Mouse (Mus musculus): ENCODE measurements around the gene Cox17. TPM values are rescaled to one million over a fixed set of nuclear protein-coding genes. Genes with fewer than 3 reads are reported as not detected.

Cox17 gene
- polyA plus RNA-seq, 1 experiment from 2014 or later, result 305 TPM

DNA sequence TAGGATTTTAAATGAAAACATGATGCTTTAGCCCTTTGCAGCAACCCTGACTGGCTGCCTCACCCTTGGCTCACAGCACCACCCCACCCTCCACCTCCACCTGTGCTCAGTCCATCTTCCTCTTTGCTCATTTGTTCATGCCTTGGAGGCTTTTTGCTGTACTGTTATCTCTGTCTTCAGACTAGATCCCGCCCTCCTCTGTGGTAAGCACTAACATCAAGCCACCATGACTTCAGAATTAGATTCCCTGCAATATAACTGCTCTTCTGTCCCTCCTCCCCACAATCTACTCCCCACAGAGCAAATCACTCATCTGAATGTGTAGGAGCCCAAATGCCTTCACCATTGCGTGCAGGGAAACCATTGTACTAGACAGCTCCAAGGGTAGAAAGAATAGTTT is 36.9 kb downstream of the Cox17 start:
- Histone ChIP-seq H3K4me2 (ENCODE audit: low read length) (no peak overlapping the region), H3K9ac (ENCODE audit: low read depth, low read length) (no peak overlapping the region), H3K4me1 (replicated peaks; ENCODE audit: insufficient read depth, low read length) (no peaks in the 10 kb centered on the region), H3K36me3 (ENCODE audit: insufficient read depth, low read length) (no peaks in the 10 kb centered on the region), H3K4me3 (replicated peaks; ENCODE audit: low read depth, low read length) (no peak overlapping the region), H3K27ac (no peak overlapping the region), H3K27me3 (ENCODE audit: insufficient read depth, low read length) (no peaks in the 10 kb centered on the region), H3K9me3 (replicated peaks; ENCODE audit: low read length) (no peaks in the 10 kb centered on the region)
- ATAC-seq (replicated peaks; ENCODE audit: low FRiP score, low read depth) (no peak), DNase-seq (ENCODE audit: low spot score) (no peak)
- TF ChIP-seq CTCF (IDR thresholded peaks at IDR 0.05; ENCODE audit: low read depth), result no peak
- 87% methylated on average over 2 of the region's 2 CpGs for WGBS

DNA sequence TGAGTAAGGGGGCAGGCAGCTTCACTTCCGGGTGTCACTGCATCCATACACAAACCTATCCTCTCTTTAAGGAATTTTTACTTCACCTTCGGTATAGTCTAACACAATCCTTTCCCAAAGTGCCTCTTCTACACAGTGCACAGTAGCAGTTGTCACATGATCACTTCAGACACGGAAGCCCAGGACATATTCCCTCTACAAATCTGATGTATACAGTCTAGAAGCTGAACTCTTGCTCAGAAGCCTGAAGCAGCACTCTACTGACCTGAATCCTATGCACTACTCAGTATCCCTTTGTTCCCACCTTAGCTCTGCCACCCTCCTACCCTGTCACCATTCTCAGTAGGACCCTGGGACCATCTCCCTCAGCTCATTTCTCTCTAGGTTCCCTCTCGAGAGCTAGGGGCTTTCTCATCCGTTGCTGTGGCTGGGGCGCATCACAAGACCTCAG is 38.4 kb downstream of the Cox17 start:
- Histone ChIP-seq H3K9ac (ENCODE audit: low read depth, low read length) (no peak overlapping the region), H3K9me3 (replicated peaks; ENCODE audit: low read length) (no peaks in the 10 kb centered on the region), H3K27me3 (ENCODE audit: insufficient read depth, low read length) (no peaks in the 10 kb centered on the region), H3K36me3 (ENCODE audit: insufficient read depth, low read length) (no peaks in the 10 kb centered on the region), H3K27ac (no peak overlapping the region), H3K4me1 (replicated peaks; ENCODE audit: insufficient read depth, low read length) (no peaks in the 10 kb centered on the region), H3K4me2 (ENCODE audit: low read length) (no peak overlapping the region), H3K4me3 (replicated peaks; ENCODE audit: low read depth, low read length) (no peak overlapping the region)
- DNase-seq (ENCODE audit: low spot score) (no peak), ATAC-seq (replicated peaks; ENCODE audit: low FRiP score, low read depth) (no peak)
- 85% methylated on average over 6 of the region's 6 CpGs for WGBS
- TF ChIP-seq CTCF (IDR thresholded peaks at IDR 0.05; ENCODE audit: low read depth), result no peak

DNA sequence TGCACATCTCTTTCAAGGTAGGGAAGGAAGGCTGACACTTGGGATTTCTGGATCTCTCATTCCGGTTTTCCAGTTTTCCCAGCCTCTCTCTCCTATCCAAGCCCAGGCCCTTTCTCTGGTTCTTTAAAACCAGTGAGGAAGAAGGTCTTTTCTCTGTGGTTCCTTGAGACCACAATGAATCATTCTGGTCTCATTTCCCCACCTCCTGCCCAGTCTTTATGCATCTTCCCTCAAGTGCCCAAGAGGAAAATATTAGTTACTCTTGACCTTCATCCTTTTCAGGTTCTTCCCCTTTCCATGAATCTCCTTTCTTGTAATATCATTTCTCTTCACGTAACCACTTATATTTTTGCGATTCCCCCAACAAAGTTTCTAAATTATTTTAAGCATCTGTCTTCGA is 38.9 kb downstream of the Cox17 start:
- Histone ChIP-seq H3K9ac (ENCODE audit: low read depth, low read length) (no peak overlapping the region), H3K27me3 (ENCODE audit: insufficient read depth, low read length) (no peaks in the 10 kb centered on the region), H3K4me1 (replicated peaks; ENCODE audit: insufficient read depth, low read length) (no peaks in the 10 kb centered on the region), H3K27ac (no peak overlapping the region), H3K9me3 (replicated peaks; ENCODE audit: low read length) (no peaks in the 10 kb centered on the region), H3K4me2 (ENCODE audit: low read length) (no peak overlapping the region), H3K4me3 (replicated peaks; ENCODE audit: low read depth, low read length) (no peak overlapping the region), H3K36me3 (ENCODE audit: insufficient read depth, low read length) (no peaks in the 10 kb centered on the region)
- ATAC-seq (replicated peaks; ENCODE audit: low FRiP score, low read depth) (no peak), DNase-seq (ENCODE audit: low spot score) (no peak)
- no peak for TF ChIP-seq CTCF (IDR thresholded peaks at IDR 0.05; ENCODE audit: low read depth)
- 96% methylated on average over 4 of the region's 4 CpGs for WGBS

DNA sequence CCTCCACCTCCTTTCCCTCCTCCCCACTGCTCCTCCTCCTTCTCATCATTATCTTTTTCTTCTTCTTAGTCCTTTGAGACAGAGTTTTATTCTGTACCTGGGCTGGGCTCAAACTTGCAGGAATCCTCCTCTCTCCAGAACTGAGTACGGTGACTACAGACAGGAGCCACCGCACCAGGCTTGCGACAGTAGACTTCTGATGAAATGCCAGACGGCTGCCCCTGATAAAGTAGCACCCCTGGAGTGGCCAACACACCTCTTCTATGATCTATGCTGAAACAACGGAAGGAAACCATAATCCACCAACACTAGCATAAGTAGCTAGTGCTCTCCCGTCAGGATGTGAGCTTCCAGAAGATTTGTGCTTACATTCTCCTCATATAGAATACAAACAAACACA is 40.6 kb downstream of the Cox17 start:
- Histone ChIP-seq H3K27me3 (ENCODE audit: insufficient read depth, low read length) (no peaks in the 10 kb centered on the region), H3K4me3 (replicated peaks; ENCODE audit: low read depth, low read length) (no peak overlapping the region), H3K36me3 (ENCODE audit: insufficient read depth, low read length) (no peaks in the 10 kb centered on the region), H3K27ac (no peak overlapping the region), H3K4me1 (replicated peaks; ENCODE audit: insufficient read depth, low read length) (no peaks in the 10 kb centered on the region), H3K9ac (ENCODE audit: low read depth, low read length) (no peak overlapping the region), H3K4me2 (ENCODE audit: low read length) (no peak overlapping the region), H3K9me3 (replicated peaks; ENCODE audit: low read length) (no peaks in the 10 kb centered on the region)
- TF ChIP-seq CTCF (IDR thresholded peaks at IDR 0.05; ENCODE audit: low read depth), result no peak
- 91% methylated on average over 6 of the region's 6 CpGs for WGBS
- DNase-seq (ENCODE audit: low spot score) (no peak), ATAC-seq (replicated peaks; ENCODE audit: low FRiP score, low read depth) (no peak)

DNA sequence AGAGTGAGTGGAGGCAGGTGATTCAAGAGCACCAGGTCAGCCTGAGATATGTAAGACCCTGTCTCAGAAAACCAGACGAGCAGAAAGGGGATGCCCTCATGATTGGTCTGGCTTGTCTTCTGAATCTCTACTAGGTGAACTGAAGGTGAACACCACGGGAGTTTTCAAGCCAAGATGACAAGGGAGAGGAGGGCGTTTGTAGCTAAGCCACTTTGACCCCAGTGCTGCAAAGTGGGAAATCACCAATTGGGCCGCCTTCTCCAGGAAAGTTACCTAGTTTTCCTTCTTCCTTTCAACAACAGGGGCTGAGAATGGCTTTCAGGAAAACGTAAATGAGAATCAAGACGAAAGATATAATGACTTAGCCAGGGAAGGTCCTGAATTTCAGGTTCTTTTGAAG is 42.0 kb downstream of the Cox17 start:
- Histone ChIP-seq H3K4me2 (ENCODE audit: low read length) (no peak overlapping the region), H3K4me1 (replicated peaks; ENCODE audit: insufficient read depth, low read length) (no peaks in the 10 kb centered on the region), H3K27me3 (ENCODE audit: insufficient read depth, low read length) (no peaks in the 10 kb centered on the region), H3K9me3 (replicated peaks; ENCODE audit: low read length) (no peaks in the 10 kb centered on the region), H3K27ac (no peak overlapping the region), H3K4me3 (replicated peaks; ENCODE audit: low read depth, low read length) (no peak overlapping the region), H3K9ac (ENCODE audit: low read depth, low read length) (no peak overlapping the region), H3K36me3 (ENCODE audit: insufficient read depth, low read length) (no peaks in the 10 kb centered on the region)
- ATAC-seq (replicated peaks; ENCODE audit: low FRiP score, low read depth) (no peak), DNase-seq (ENCODE audit: low spot score) (no peak)
- 64% methylated on average over 6 of the region's 6 CpGs for WGBS
- no peak for TF ChIP-seq CTCF (IDR thresholded peaks at IDR 0.05; ENCODE audit: low read depth)

DNA sequence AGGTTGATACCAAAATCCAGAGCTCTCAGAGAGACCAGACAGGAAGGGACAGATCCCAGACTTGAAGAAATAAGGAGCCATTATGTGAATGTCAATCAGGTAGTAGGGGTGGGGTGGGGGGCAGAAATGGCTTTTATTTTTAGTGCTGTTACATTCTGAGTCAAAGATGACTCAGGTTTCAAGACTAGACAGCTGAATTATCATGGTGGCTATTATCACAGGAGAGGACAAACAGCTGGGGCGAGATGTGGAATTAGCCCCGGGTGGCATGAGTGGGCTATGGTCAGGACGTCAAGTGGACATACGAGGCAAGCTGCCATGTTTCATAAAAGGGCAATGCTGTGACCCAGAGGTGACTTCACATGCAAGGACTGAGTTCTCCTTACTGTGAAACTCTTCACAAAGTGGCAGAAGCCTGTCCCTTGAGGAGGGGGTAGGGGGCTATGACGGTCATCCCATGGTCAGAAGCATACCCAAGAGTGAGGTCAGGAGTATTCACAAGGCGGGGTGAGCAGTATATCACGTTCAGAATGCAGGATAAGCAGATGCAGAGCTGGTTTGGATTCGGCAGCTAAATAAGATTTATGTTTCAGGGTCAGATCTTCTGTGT is 42.6 kb downstream of the Cox17 start:
- 53% methylated on average over 8 of the region's 8 CpGs for WGBS
- no peaks in the 10 kb centered on the region for H3K27me3 ChIP-seq (ENCODE audit: insufficient read depth, low read length)
- no peaks in the 10 kb centered on the region for H3K36me3 ChIP-seq (ENCODE audit: insufficient read depth, low read length)
- H3K9ac ChIP-seq (ENCODE audit: low read depth, low read length), result no peak overlapping the region
- H3K9me3 ChIP-seq (replicated peaks; ENCODE audit: low read length), result no peaks in the 10 kb centered on the region
- H3K27ac ChIP-seq, result no peak overlapping the region
- TF ChIP-seq CTCF (IDR thresholded peaks at IDR 0.05; ENCODE audit: low read depth), result no peak
- no peaks in the 10 kb centered on the region for H3K4me1 ChIP-seq (replicated peaks; ENCODE audit: insufficient read depth, low read length)
- DNase-seq (ENCODE audit: low spot score) (no peak), ATAC-seq (replicated peaks; ENCODE audit: low FRiP score, low read depth) (no peak)
- H3K4me2 ChIP-seq (ENCODE audit: low read length), result no peak overlapping the region
- no peak overlapping the region for H3K4me3 ChIP-seq (replicated peaks; ENCODE audit: low read depth, low read length)

DNA sequence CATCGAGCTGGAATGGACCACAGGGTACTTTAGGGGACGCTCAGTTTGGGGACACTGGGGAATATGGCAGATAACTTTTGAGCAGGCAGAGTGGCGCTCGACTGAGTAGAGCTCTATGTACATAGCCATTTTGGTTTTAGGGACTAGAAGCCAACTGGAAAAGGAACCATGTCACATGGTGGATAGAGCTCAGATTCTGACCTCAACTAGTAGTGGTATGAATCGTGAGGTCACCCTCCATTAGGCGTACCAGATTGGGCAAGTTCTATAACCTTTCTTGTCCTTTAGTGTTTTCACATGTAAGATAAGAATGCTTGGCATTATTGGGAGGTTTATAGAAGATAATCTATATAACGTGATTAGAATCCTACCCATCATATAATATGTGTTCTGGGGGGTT is 43.5 kb downstream of the Cox17 start:
- Histone ChIP-seq H3K27ac (no peak overlapping the region), H3K27me3 (ENCODE audit: insufficient read depth, low read length) (no peaks in the 10 kb centered on the region), H3K4me1 (replicated peaks; ENCODE audit: insufficient read depth, low read length) (peaks cover 3% of the 10 kb centered on the region; the same call in 1 of the 2 replicates), H3K4me2 (ENCODE audit: low read length) (no peak overlapping the region), H3K9ac (ENCODE audit: low read depth, low read length) (no peak overlapping the region), H3K36me3 (ENCODE audit: insufficient read depth, low read length) (no peaks in the 10 kb centered on the region), H3K4me3 (replicated peaks; ENCODE audit: low read depth, low read length) (no peak overlapping the region), H3K9me3 (replicated peaks; ENCODE audit: low read length) (no peaks in the 10 kb centered on the region)
- WGBS, result 86% methylated on average over 7 of the region's 7 CpGs
- DNase-seq (ENCODE audit: low spot score) (no peak), ATAC-seq (replicated peaks; ENCODE audit: low FRiP score, low read depth) (no peak)
- TF ChIP-seq CTCF (IDR thresholded peaks at IDR 0.05; ENCODE audit: low read depth), result no peak

Measured in kidney, postnatal 0 days (tissue).